Mouse (Mus musculus) CH12.LX (cell line): Measurements from ENCODE around the gene Kiz. TPM values are rescaled to one million over a fixed set of nuclear protein-coding genes. Genes with fewer than 3 reads are reported as not detected.

ENCODE experiments used
- DNase-seq: peaks from one replicate; pipeline ENCODE4 v3.0.0-alpha.2; 2013; ENCODE audit errors: extremely low read depth
- H3K27ac ChIP-seq: 2 replicates; pipeline ENCODE4 v1.5.1; 2012; ENCODE audit warnings: low read depth, mild to moderate bottlenecking, control low read depth, moderate library complexity; ENCODE audit not compliant: insufficient read depth
- H3K27me3 ChIP-seq: replicated peaks from 2 replicates; pipeline ENCODE3; 2012; ENCODE audit warnings: inconsistent platforms
- H3K36me3 ChIP-seq, 2 experiments: replicated peaks in 1 of 2; 2 replicates each; pipeline versions ENCODE3 to v1.6.1; 2012; ENCODE audit warnings: inconsistent platforms in 1 of 2, low read length in 1 of 2, mild to moderate bottlenecking in 1 of 2, mixed read lengths in 1 of 2, moderate library complexity in 1 of 2; ENCODE audit not compliant: control insufficient read depth in 1 of 2, insufficient read depth in 1 of 2
- H3K4me1 ChIP-seq, 2 experiments: 2 replicates each; pipeline ENCODE4 v1.6.1; 2012; ENCODE audit warnings: inconsistent platforms in 1 of 2, moderate library complexity in 1 of 2; ENCODE audit not compliant: insufficient read depth in 2 of 2, control insufficient read depth in 1 of 2
- H3K4me2 ChIP-seq: 2 replicates; pipeline ENCODE4 v1.6.1; 2012; ENCODE audit warnings: low read depth, mild to moderate bottlenecking, control low read depth; ENCODE audit not compliant: poor library complexity, insufficient read depth, severe bottlenecking
- H3K4me3 ChIP-seq, 3 experiments: fragments of 150-350 bp in 1 of 3; sonication (generic) in 1 of 3; replicated peaks in 1 of 3; 2 replicates each; pipeline versions ENCODE3 to v1.5.1; 2011 to 2012; ENCODE audit warnings: low read depth in 2 of 3, low read length in 2 of 3, mild to moderate bottlenecking in 2 of 3, moderate library complexity in 2 of 3, control low read depth in 1 of 3, improper control_type of control experiment in 1 of 3, inconsistent platforms in 1 of 3, mixed read lengths in 1 of 3; ENCODE audit not compliant: poor library complexity in 1 of 3
- H3K79me2 ChIP-seq: replicated peaks from 2 replicates; pipeline ENCODE4 v1.6.1; 2012; ENCODE audit warnings: mild to moderate bottlenecking, moderate library complexity; ENCODE audit not compliant: control insufficient read depth, poor library complexity, insufficient read depth, severe bottlenecking; ENCODE audit errors: extremely low read depth
- H3K9ac ChIP-seq: 2 replicates; pipeline ENCODE4 v1.6.1; 2012; ENCODE audit warnings: low read depth, mild to moderate bottlenecking, control low read depth, moderate library complexity; ENCODE audit not compliant: insufficient read depth
- H3K9me3 ChIP-seq: replicated peaks from 2 replicates; pipeline ENCODE3; 2012; ENCODE audit warnings: low read length, inconsistent platforms, mixed read lengths
- BHLHE40 ChIP-seq: IDR thresholded peaks from 2 replicates; pipeline ENCODE4 v1.6.1; 2011; ENCODE audit warnings: mild to moderate bottlenecking, low read depth, low read length, improper control_type of control experiment
- CHD1 ChIP-seq: IDR thresholded peaks from 2 replicates; pipeline ENCODE4 v1.6.1; 2012; ENCODE audit warnings: low read depth, low read length, improper control_type of control experiment, inconsistent platforms
- CHD2 ChIP-seq: IDR thresholded peaks from 2 replicates; pipeline ENCODE4 v1.6.1; 2011; ENCODE audit warnings: low read length, improper control_type of control experiment
- CTCF ChIP-seq, 2 experiments: IDR thresholded peaks in 1 of 2; conservative IDR thresholded peaks in 1 of 2; 2 replicates each; pipeline ENCODE4 v1.5.1; 2011 to 2012; ENCODE audit warnings: low read depth in 2 of 2, low read length in 2 of 2, improper control_type of control experiment in 1 of 2, inconsistent platforms in 1 of 2, mild to moderate bottlenecking in 1 of 2, moderate library complexity in 1 of 2
- E2F4 ChIP-seq: IDR thresholded peaks from 2 replicates; pipeline ENCODE4 v1.6.1; 2011; ENCODE audit warnings: low read depth, low read length, improper control_type of control experiment; ENCODE audit not compliant: insufficient replicate concordance
- ELF1 ChIP-seq: IDR thresholded peaks from 2 replicates; pipeline ENCODE4 v1.6.1; 2014; ENCODE audit warnings: low read depth, mild to moderate bottlenecking, inconsistent platforms, low read length, improper control_type of control experiment
- EP300 ChIP-seq: IDR thresholded peaks from 2 replicates; pipeline ENCODE4 v1.6.1; 2011; ENCODE audit warnings: low read length, improper control_type of control experiment
- ETS1 ChIP-seq: conservative IDR thresholded peaks from 2 replicates; pipeline ENCODE4 v1.6.1; 2012; ENCODE audit warnings: low read depth, mild to moderate bottlenecking, inconsistent platforms, low read length, improper control_type of control experiment, moderate library complexity
- GABPA ChIP-seq: IDR thresholded peaks from 2 replicates; pipeline ENCODE4 v1.6.1; 2012; ENCODE audit warnings: low read depth, low read length, improper control_type of control experiment, inconsistent platforms; ENCODE audit not compliant: insufficient replicate concordance
- HCFC1 ChIP-seq: IDR thresholded peaks from 2 replicates; pipeline ENCODE4 v1.6.1; 2012; ENCODE audit warnings: low read depth, mild to moderate bottlenecking, inconsistent platforms, low read length, improper control_type of control experiment
- IRF4 ChIP-seq: IDR thresholded peaks from 2 replicates; pipeline ENCODE4 v1.6.1; 2014; ENCODE audit warnings: low read depth, mild to moderate bottlenecking, inconsistent platforms, low read length, improper control_type of control experiment
- JUN ChIP-seq: IDR thresholded peaks from 2 replicates; pipeline ENCODE4 v1.6.1; 2011; ENCODE audit warnings: low read depth, mild to moderate bottlenecking, low read length, improper control_type of control experiment, moderate library complexity; ENCODE audit not compliant: insufficient read depth
- JUND ChIP-seq: conservative IDR thresholded peaks from 2 replicates; pipeline ENCODE4 v1.6.1; 2011; ENCODE audit warnings: low read depth, low read length, improper control_type of control experiment
- KAT2A ChIP-seq: IDR thresholded peaks from 2 replicates; pipeline ENCODE4 v1.6.1; 2012; ENCODE audit warnings: low read length, improper control_type of control experiment, inconsistent platforms; ENCODE audit not compliant: insufficient replicate concordance
- MAFK ChIP-seq: IDR thresholded peaks from 2 replicates; pipeline ENCODE4 v1.6.1; 2011; ENCODE audit warnings: low read length, improper control_type of control experiment; ENCODE audit not compliant: insufficient replicate concordance
- MAX ChIP-seq: IDR thresholded peaks from 2 replicates; pipeline ENCODE4 v1.6.1; 2011; ENCODE audit warnings: low read length, improper control_type of control experiment
- MAZ ChIP-seq: IDR thresholded peaks from 2 replicates; pipeline ENCODE4 v1.6.1; 2012; ENCODE audit warnings: low read depth, mild to moderate bottlenecking, inconsistent platforms, low read length, improper control_type of control experiment, moderate library complexity
- MEF2A ChIP-seq: IDR thresholded peaks from 2 replicates; pipeline ENCODE4 v1.6.1; 2014; ENCODE audit warnings: low read depth, mild to moderate bottlenecking, inconsistent platforms, low read length, improper control_type of control experiment, borderline replicate concordance
- MXI1 ChIP-seq: IDR thresholded peaks from 2 replicates; pipeline ENCODE4 v1.6.1; 2011; ENCODE audit warnings: mild to moderate bottlenecking, low read depth, low read length, improper control_type of control experiment
- MYC ChIP-seq: IDR thresholded peaks from 2 replicates; pipeline ENCODE4 v1.6.1; 2011; ENCODE audit warnings: low read depth, mild to moderate bottlenecking, improper control_type of control experiment, low read length
- NELFE ChIP-seq: IDR thresholded peaks from 2 replicates; pipeline ENCODE4 v1.6.1; 2011; ENCODE audit warnings: low read depth, low read length, improper control_type of control experiment
- NRF1 ChIP-seq: IDR thresholded peaks from 2 replicates; pipeline ENCODE4 v1.6.1; 2014; ENCODE audit warnings: low read depth, mild to moderate bottlenecking, inconsistent platforms, low read length, improper control_type of control experiment, moderate library complexity
- PAX5 ChIP-seq: IDR thresholded peaks from 2 replicates; pipeline ENCODE4 v1.6.1; 2012; ENCODE audit warnings: low read length, inconsistent platforms, mixed read lengths
- POLR2A ChIP-seq: IDR thresholded peaks from 2 replicates; pipeline ENCODE4 v1.6.1; 2011; ENCODE audit warnings: low read depth, mild to moderate bottlenecking, improper control_type of control experiment, low read length
- POLR2AphosphoS2 ChIP-seq: IDR thresholded peaks from 2 replicates; pipeline ENCODE4 v1.6.1; 2011; ENCODE audit warnings: low read depth, low read length, improper control_type of control experiment
- RAD21 ChIP-seq: IDR thresholded peaks from 2 replicates; pipeline ENCODE4 v1.6.1; 2011; ENCODE audit warnings: low read depth, mild to moderate bottlenecking, low read length, improper control_type of control experiment, moderate library complexity
- RCOR1 ChIP-seq: conservative IDR thresholded peaks from 2 replicates; pipeline ENCODE4 v1.6.1; 2012; ENCODE audit warnings: low read depth, mild to moderate bottlenecking, inconsistent platforms, low read length, improper control_type of control experiment
- SIN3A ChIP-seq: IDR thresholded peaks from 2 replicates; pipeline ENCODE4 v1.6.1; 2012; ENCODE audit warnings: low read length, improper control_type of control experiment, inconsistent platforms
- SMC3 ChIP-seq: IDR thresholded peaks from 2 replicates; pipeline ENCODE4 v1.6.1; 2011; ENCODE audit warnings: low read depth, low read length, improper control_type of control experiment
- TBP ChIP-seq: conservative IDR thresholded peaks from 2 replicates; pipeline ENCODE4 v1.6.1; 2011; ENCODE audit warnings: low read depth, low read length, improper control_type of control experiment
- TCF12 ChIP-seq: IDR thresholded peaks from 2 replicates; pipeline ENCODE4 v1.6.1; 2014; ENCODE audit warnings: low read depth, mild to moderate bottlenecking, inconsistent platforms, low read length, improper control_type of control experiment
- UBTF ChIP-seq: IDR thresholded peaks from 2 replicates; pipeline ENCODE4 v1.6.1; 2012; ENCODE audit warnings: low read depth, mild to moderate bottlenecking, inconsistent platforms, low read length, improper control_type of control experiment, moderate library complexity
- USF1 ChIP-seq: IDR thresholded peaks from 2 replicates; pipeline ENCODE4 v1.6.1; 2014; ENCODE audit warnings: low read depth, mild to moderate bottlenecking, inconsistent platforms, low read length, improper control_type of control experiment
- USF2 ChIP-seq: conservative IDR thresholded peaks from 2 replicates; pipeline ENCODE4 v1.6.1; 2011; ENCODE audit warnings: low read depth, low read length, improper control_type of control experiment
- ZC3H11A ChIP-seq: IDR thresholded peaks from 2 replicates; pipeline ENCODE4 v1.6.1; 2012; ENCODE audit warnings: low read depth, mild to moderate bottlenecking, inconsistent platforms, low read length, improper control_type of control experiment
- ZKSCAN1 ChIP-seq: IDR thresholded peaks from 2 replicates; pipeline ENCODE4 v1.6.1; 2012; ENCODE audit warnings: low read depth, inconsistent platforms, low read length, improper control_type of control experiment, borderline replicate concordance
- ZMIZ1 ChIP-seq: IDR thresholded peaks from 2 replicates; pipeline ENCODE4 v1.6.1; 2012; ENCODE audit warnings: low read depth, mild to moderate bottlenecking, inconsistent platforms, low read length, improper control_type of control experiment
- ZNF384 ChIP-seq: IDR thresholded peaks from 2 replicates; pipeline ENCODE4 v1.6.1; 2012; ENCODE audit warnings: low read depth, low read length, improper control_type of control experiment, inconsistent platforms
- dilution Hi-C: fragments of 300-500 bp; cut with MboI; formaldehyde crosslinking; loops from 2 replicates; pipeline ENCODE4 v1.14.3; 2020; ENCODE audit warnings: low sequenced_read_pairs; ENCODE audit not compliant: extremely low pct_unique_long_range_greater_than_20kb, extremely low pct_ligation_motif_present
- in situ Hi-C: fragments of 300-500 bp; cut with MboI; formaldehyde crosslinking; loops from 3 replicates; pipeline ENCODE4 v1.14.3; 2019; ENCODE audit warnings: low sequenced_read_pairs, low pct_ligation_motif_present, low pct_unique_long_range_greater_than_20kb, mixed read lengths
- polyA plus RNA-seq: library from polyadenylated mRNA; unstranded; fragments of >175 nt; gene quantifications from 2 replicates; pipeline ENCODE4 v1.2.1, GENCODE M21; 2012; ENCODE audit warnings: low read depth; ENCODE audit not compliant: insufficient read length
- total RNA-seq, 2 experiments: library from RNA; depleted of rRNA; stranded (reverse); fragments of 300-350 nt in 1 of 2; fragments of >200 nt in 1 of 2; gene quantifications; 2 replicates each; pipeline ENCODE4 v1.2.3; 2012 to 2014

The Kiz gene
- 9.8 and 14.1 TPM in 2 replicates for total RNA-seq (2012; rRNA removed)
- 13.0 TPM in 2 replicates for total RNA-seq (2014; rRNA removed)
- 11.2 and 13.8 TPM in 2 replicates for polyA plus RNA-seq

- dilution Hi-C loops, result no loop called here
- no peaks in the 10 kb centered on the region for H3K9me3 ChIP-seq
- H3K4me3 ChIP-seq, result peak within 1 kb of the TSS; percentile 76 to 91 (median 88)
- H3K4me1 ChIP-seq, result peaks cover 0 to 5% of the 10 kb centered on the region in 2 experiments; a peak in 2 of 4 replicates
- peak; percentile 90 for DNase-seq
- H3K27me3 ChIP-seq, result no peaks in the 10 kb centered on the region
- peak within 1 kb of the TSS; percentile 66 for H3K27ac ChIP-seq
- peak within 1 kb of the TSS; percentile 48; the same call in 1 of the 2 replicates for H3K4me2 ChIP-seq
- TF ChIP-seq BHLHE40 (peak; percentile 74), MEF2A (no peak), NRF1 (no peak), ETS1 (no peak), CHD1 (no peak), ELF1 (no peak), ZNF384 (no peak), USF2 (no peak), MYC (0 out of 2 replicates have a peak, but pooled peaks have one; percentile 27), TBP (no peak), MAFK (no peak), EP300 (no peak), JUN (no peak), RAD21 (no peak), ZC3H11A (no peak), CTCF (conservative IDR thresholded peaks at IDR 0.05 in 1 of 2, IDR thresholded peaks at IDR 0.05 in 1 of 2; ENCODE audit: low read depth in 2 of 2, low read length in 2 of 2) (no peak), TCF12 (no peak; the same call in 1 of the 2 replicates), JUND (no peak), SIN3A (peak; percentile 85; the same call in 1 of the 2 replicates), NELFE (peak; percentile 73), MAX (peak; percentile 56; the same call in 1 of the 2 replicates), ZMIZ1 (peak; percentile 65; the same call in 1 of the 2 replicates), HCFC1 (peak; percentile 70), POLR2A (peak; percentile 77), ZKSCAN1 (no peak), PAX5 (no peak), CHD2 (no peak), RCOR1 (no peak), MXI1 (peak; percentile 89), UBTF (no peak), KAT2A (no peak), GABPA (no peak), SMC3 (no peak), E2F4 (no peak), POLR2AphosphoS2 (no peak), USF1 (no peak), IRF4 (0 out of 2 replicates have a peak, but pooled peaks have one; percentile 14), MAZ (peak; percentile 70)
- in situ Hi-C loops, result no loop called here
- H3K79me2 ChIP-seq, result no peaks in the 10 kb centered on the region
- no peaks in the 10 kb centered on the region for H3K36me3 ChIP-seq
- peak within 1 kb of the TSS; percentile 74 for H3K9ac ChIP-seq
Observed at GRCm38 (mm10) chr2:146855599-146856039, at the start of gene Kiz. Kiz (plus strand) TSS chr2:146855864.
